ENCODE assay signal across 15 mouse cellular contexts in genomic region chr9:75264008-75264718, GRCm38 (mm10). TPM values are rescaled to one million over a fixed set of nuclear protein-coding genes. Genes with fewer than 3 reads are reported as not detected.
DNase-seq lines count a peak whose midpoint lies in the region; ATAC-seq and TF ChIP-seq lines count a peak whose summit lies in the region.
"Had no signal": no experiment of that assay in that cellular context is flagged by ENCODE, and none has a peak within 500 bp of the region (broad histone marks: within the 10 kb centered on the region; RNA-seq: fewer than 3 reads in every experiment).

No protein-coding gene starts in this region.

- DNase-seq in hindbrain, embryonic 10.5 days (ENCODE audit: low spot score) = no peak
- DNase-seq in hindbrain, embryonic 14.5 days (ENCODE audit: low spot score) = no peak
- DNase-seq in ES-CJ7 (ENCODE audit: low read depth, low spot score) = peak; percentile 92
- peak; percentile 85 for DNase-seq in lung, postnatal 25 days (ENCODE audit: low spot score)
- DNase-seq in ovary, postnatal 36 days (ENCODE audit: low spot score) = no peak
- no peak for DNase-seq in hindbrain, postnatal 0 days (ENCODE audit: low spot score)
- no peak for DNase-seq in gastrocnemius, postnatal 36 days
- DNase-seq: adrenal gland, adult 8-10 months; forebrain, postnatal 0 days; kidney, adult 11 months; spleen, adult 18-20 months had no signal

- H3K9ac ChIP-seq in hindbrain, embryonic 14.5 days = no peak overlapping the region
- H3K9ac ChIP-seq in intestine, postnatal 0 days (ENCODE audit: low read depth, low read length) = no peak overlapping the region
- H3K9ac ChIP-seq in hindbrain, postnatal 0 days (replicated peaks; ENCODE audit: low read length) = no peak overlapping the region
- H3K9ac ChIP-seq: forebrain, postnatal 0 days; heart, embryonic 13.5 days; liver, embryonic 15.5 days; neural tube, embryonic 15.5 days had no signal

- 0 out of 2 replicates have a peak overlapping the region, but pooled peaks have one; percentile 5 for H3K27ac ChIP-seq in hindbrain, embryonic 10.5 days
- no peak overlapping the region for H3K27ac ChIP-seq in hindbrain, embryonic 14.5 days
- H3K27ac ChIP-seq in intestine, postnatal 0 days (ENCODE audit: low read depth, low read length) = no peak overlapping the region
- H3K27ac ChIP-seq in hindbrain, postnatal 0 days = no peak overlapping the region
- H3K27ac ChIP-seq: heart, embryonic 13.5 days; liver, embryonic 15.5 days; neural tube, embryonic 15.5 days had no signal

- WGBS in hindbrain, embryonic 10.5 days = 44% methylated on average over 3 of the region's 3 CpGs
- 50% methylated on average over 3 of the region's 3 CpGs for WGBS in hindbrain, embryonic 14.5 days
- 47% methylated on average over 3 of the region's 3 CpGs for WGBS in intestine, postnatal 0 days
- WGBS in hindbrain, postnatal 0 days = 51% methylated on average over 3 of the region's 3 CpGs

- H3K36me3 ChIP-seq in hindbrain, embryonic 10.5 days = no peaks in the 10 kb centered on the region
- no peaks in the 10 kb centered on the region for H3K36me3 ChIP-seq in hindbrain, embryonic 14.5 days (replicated peaks; ENCODE audit: control insufficient read depth, insufficient read depth)
- no peaks in the 10 kb centered on the region for H3K36me3 ChIP-seq in intestine, postnatal 0 days (ENCODE audit: control insufficient read depth, insufficient read depth)
- no peaks in the 10 kb centered on the region for H3K36me3 ChIP-seq in hindbrain, postnatal 0 days (ENCODE audit: insufficient read depth, low read length)
- H3K36me3 ChIP-seq: heart, embryonic 13.5 days; liver, embryonic 15.5 days; neural tube, embryonic 15.5 days had no signal

- H3K9me3 ChIP-seq in hindbrain, embryonic 10.5 days = no peaks in the 10 kb centered on the region
- H3K9me3 ChIP-seq in hindbrain, embryonic 14.5 days (ENCODE audit: control insufficient read depth, low read length) = no peaks in the 10 kb centered on the region
- H3K9me3 ChIP-seq in intestine, postnatal 0 days (ENCODE audit: control insufficient read depth) = no peaks in the 10 kb centered on the region
- H3K9me3 ChIP-seq in hindbrain, postnatal 0 days (ENCODE audit: low read length) = no peaks in the 10 kb centered on the region
- H3K9me3 ChIP-seq: liver, embryonic 15.5 days; neural tube, embryonic 15.5 days had no signal

- H3K4me3 ChIP-seq in hindbrain, embryonic 10.5 days = no peak overlapping the region
- no peak overlapping the region for H3K4me3 ChIP-seq in hindbrain, embryonic 14.5 days (replicated peaks; ENCODE audit: low read length)
- no peak overlapping the region for H3K4me3 ChIP-seq in intestine, postnatal 0 days (ENCODE audit: low read depth, low read length)
- no peak overlapping the region for H3K4me3 ChIP-seq in hindbrain, postnatal 0 days (ENCODE audit: low read length)
- H3K4me3 ChIP-seq: heart, embryonic 13.5 days; liver, embryonic 15.5 days; neural tube, embryonic 15.5 days had no signal

- no peak overlapping the region for H3K4me2 ChIP-seq in hindbrain, embryonic 14.5 days (replicated peaks)
- H3K4me2 ChIP-seq in intestine, postnatal 0 days (replicated peaks; ENCODE audit: low read depth) = no peak overlapping the region
- no peak overlapping the region for H3K4me2 ChIP-seq in hindbrain, postnatal 0 days (ENCODE audit: low read depth, low read length)
- H3K4me2 ChIP-seq: heart, embryonic 13.5 days; liver, embryonic 15.5 days; neural tube, embryonic 15.5 days had no signal

- no peak for TF ChIP-seq CTCF in intestine, postnatal 0 days (IDR thresholded peaks at IDR 0.05; ENCODE audit: low read depth)
- TF ChIP-seq CTCF in hindbrain, postnatal 0 days (IDR thresholded peaks at IDR 0.05; ENCODE audit: low read depth) = no peak

- H3K27me3 ChIP-seq in hindbrain, embryonic 10.5 days (ENCODE audit: insufficient read depth, poor library complexity, severe bottlenecking) = no peaks in the 10 kb centered on the region
- H3K27me3 ChIP-seq in hindbrain, embryonic 14.5 days (ENCODE audit: control insufficient read depth, insufficient read depth, low read length) = no peaks in the 10 kb centered on the region
- no peaks in the 10 kb centered on the region for H3K27me3 ChIP-seq in intestine, postnatal 0 days (replicated peaks; ENCODE audit: control insufficient read depth, insufficient read depth, low read length)
- no peaks in the 10 kb centered on the region for H3K27me3 ChIP-seq in hindbrain, postnatal 0 days (ENCODE audit: insufficient read depth, low read length)
- H3K27me3 ChIP-seq: heart, embryonic 13.5 days; liver, embryonic 15.5 days; neural tube, embryonic 15.5 days had no signal

- intact Hi-C loops in gastrocnemius, postnatal 36 days (cut with DNase I) = loop anchor here (5.0 kb wide), 1 partner anchor 37 kb away; no protein-coding TSS in a partner anchor

- H3K4me1 ChIP-seq in hindbrain, embryonic 10.5 days (replicated peaks) = peaks cover 36% of the 10 kb centered on the region
- peaks cover 16% of the 10 kb centered on the region for H3K4me1 ChIP-seq in hindbrain, embryonic 14.5 days (replicated peaks; ENCODE audit: control insufficient read depth, insufficient read depth, low read length)
- H3K4me1 ChIP-seq in intestine, postnatal 0 days (replicated peaks; ENCODE audit: control insufficient read depth, insufficient read depth, low read length) = no peaks in the 10 kb centered on the region
- H3K4me1 ChIP-seq in hindbrain, postnatal 0 days (ENCODE audit: insufficient read depth, low read length) = no peaks in the 10 kb centered on the region
- H3K4me1 ChIP-seq: liver, embryonic 15.5 days had no signal

- ATAC-seq in hindbrain, embryonic 14.5 days (ENCODE audit: low FRiP score) = no peak
- peak; percentile 87 for ATAC-seq in intestine, postnatal 0 days
- no peak for ATAC-seq in hindbrain, postnatal 0 days
- ATAC-seq: forebrain, postnatal 0 days had no signal

RNA-seq across cellular contexts. Expression of gene Myo5c, which starts 32.3 kb away (rescaled TPM):
- polyA plus RNA-seq in hindbrain, embryonic 10.5 days (2016; fragmentation: Nextera tagmentation; extraction: Ambion mirVana) = 0.52 and 1.6 TPM in 2 replicates
- 0.34 and 0.54 TPM in 2 replicates for polyA plus RNA-seq in hindbrain, embryonic 14.5 days (2014; fragmentation: Nextera tagmentation; extraction: Ambion mirVana)
- polyA plus RNA-seq in intestine, postnatal 0 days (2015; fragmentation: Nextera tagmentation; extraction: Ambion mirVana) = 1.5 and 1.9 TPM in 2 replicates
- total RNA-seq in hindbrain, postnatal 0 days (2014; rRNA removed) = 0.26 and 0.75 TPM in 2 replicates
- polyA plus RNA-seq in hindbrain, postnatal 0 days (2015; fragmentation: Nextera tagmentation; extraction: Ambion mirVana) = 0.30 and 0.44 TPM in 2 replicates
- total RNA-seq in gastrocnemius, postnatal 36 days (2021) = 1 to 10 TPM; 7.3 to 9.9 TPM

RNA-seq across cellular contexts. Expression of gene Gnb5, which starts 41.9 kb away (rescaled TPM):
- 26.0 and 27.6 TPM in 2 replicates for polyA plus RNA-seq in hindbrain, embryonic 10.5 days (2016; fragmentation: Nextera tagmentation; extraction: Ambion mirVana)
- polyA plus RNA-seq in hindbrain, embryonic 14.5 days (2014; fragmentation: Nextera tagmentation; extraction: Ambion mirVana) = 89.7 and 94.9 TPM in 2 replicates
- 11.2 and 11.3 TPM in 2 replicates for polyA plus RNA-seq in intestine, postnatal 0 days (2015; fragmentation: Nextera tagmentation; extraction: Ambion mirVana)
- total RNA-seq in hindbrain, postnatal 0 days (2014; rRNA removed) = 92.1 and 96.0 TPM in 2 replicates
- 98.6 and 104 TPM in 2 replicates for polyA plus RNA-seq in hindbrain, postnatal 0 days (2015; fragmentation: Nextera tagmentation; extraction: Ambion mirVana)
- 10 to 100 TPM in 1 of 2 experiments, 1 to 10 TPM in 1; 8.7 to 14.8 TPM for total RNA-seq in gastrocnemius, postnatal 36 days (2021)

Comparison
In these comparisons a context has a peak if more than half of its experiments do, and no peak if none do; other contexts are left out.
1. DNase-seq: peak in ES-CJ7 (single experiment) and lung, postnatal 25 days (single experiment); none in hindbrain, embryonic 10.5 days (single experiment), hindbrain, embryonic 14.5 days (single experiment), ovary, postnatal 36 days (single experiment), hindbrain, postnatal 0 days (single experiment) and gastrocnemius, postnatal 36 days (0 of 2).